Mouse (Mus musculus) cerebellum, postnatal 25 days (tissue): ENCODE measurements around the gene Bglap2.
A peak's percentile ranks its signal among the peaks of the same experiment; 100 is the strongest.

Experiments
- DNase-seq, 2 experiments: peaks; one replicate each; pipeline ENCODE4 v3.0.0; 2021; ENCODE audit warnings: mixed read lengths in 2 of 2

Bglap2 gene

DNA sequence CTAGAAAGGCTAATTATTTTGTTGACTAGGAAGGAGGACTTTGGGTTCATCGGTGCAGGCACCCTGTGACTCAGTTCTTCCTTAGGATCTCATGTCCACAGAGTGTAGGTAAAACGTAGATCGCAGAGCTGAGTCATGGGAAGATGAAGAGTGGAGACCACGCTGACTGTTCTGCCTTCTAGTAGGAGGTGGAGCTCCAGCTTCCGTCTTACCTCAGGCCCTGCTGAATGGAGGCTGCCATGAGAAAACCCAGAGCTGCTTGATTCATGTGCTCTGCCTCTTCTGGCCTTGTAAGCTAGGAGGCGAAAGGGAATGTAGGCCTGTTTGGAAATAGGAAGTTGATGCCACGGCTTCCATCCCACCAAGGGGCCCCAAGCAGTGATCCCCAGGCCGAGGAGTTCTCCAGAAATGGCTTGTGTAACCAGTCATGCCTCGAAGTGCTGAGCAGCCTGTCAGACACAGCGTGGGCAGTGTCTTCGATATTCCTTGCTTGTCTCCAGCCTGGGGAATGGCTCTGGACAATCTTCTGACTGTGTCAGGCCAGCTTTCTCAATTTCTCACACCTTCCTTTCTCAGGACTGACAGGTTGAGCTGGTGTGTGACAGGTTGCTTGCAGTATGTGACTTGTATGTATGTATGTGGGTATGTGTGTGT is 41.0 kb downstream of the Bglap2 start:
- DNase-seq: peak in 1 of 2 experiments; percentile 20

DNA sequence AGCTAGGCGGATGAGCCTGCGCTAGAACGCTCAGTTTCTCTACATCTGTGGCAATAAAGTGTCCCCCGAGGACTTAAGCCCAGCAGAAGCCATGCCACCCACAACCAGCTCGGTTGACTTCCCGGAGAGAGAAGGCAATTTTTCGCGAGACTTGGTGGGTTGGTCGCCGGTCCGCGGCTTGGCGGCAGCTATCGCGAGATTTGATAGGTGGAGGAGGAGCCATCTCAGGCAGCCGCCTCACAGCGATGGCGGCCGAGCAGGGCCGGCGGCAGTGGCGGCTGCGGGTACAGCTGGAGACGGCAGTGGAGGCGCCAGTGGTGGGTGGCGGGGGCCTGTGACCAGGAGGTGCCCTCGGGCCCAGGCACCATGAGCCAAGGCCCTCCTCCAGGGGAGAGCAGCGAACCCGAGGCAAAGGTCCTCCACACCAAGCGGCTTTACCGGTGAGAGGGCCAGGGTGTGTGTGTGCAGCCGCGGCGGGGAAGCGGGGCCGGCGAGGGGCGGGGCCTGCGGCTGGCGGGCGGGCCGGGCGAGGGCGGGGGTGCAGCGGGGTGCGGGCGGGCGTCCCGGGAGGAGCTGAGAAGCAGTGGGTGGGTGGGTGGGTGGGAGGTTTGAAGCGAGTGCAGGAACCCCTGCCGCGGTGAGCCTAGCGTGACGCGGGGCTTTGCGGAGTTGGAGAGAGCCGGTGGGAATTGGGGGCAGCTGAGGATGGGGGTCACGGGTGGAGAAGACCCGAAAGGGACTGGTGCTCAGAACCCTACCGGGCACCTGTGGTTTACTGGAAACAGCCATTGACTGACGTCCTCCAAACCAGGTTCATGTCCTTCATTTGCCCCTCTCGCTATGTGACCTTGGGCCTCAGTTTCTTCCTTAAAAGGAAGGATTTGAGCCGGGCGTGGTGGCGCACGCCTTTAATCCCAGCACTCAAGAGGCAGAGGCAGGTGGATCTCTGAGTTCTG is 42.2 kb downstream of the Bglap2 start, which contains the start of the genes Tmem79 and Smg5:
Tmem79 (minus strand) TSS at position 91 of the 956 bp plus-strand sequence.
Smg5 (plus strand) TSS at position 203 of the 956 bp plus-strand sequence.
- DNase-seq: peak; percentile 97 to 98

DNA sequence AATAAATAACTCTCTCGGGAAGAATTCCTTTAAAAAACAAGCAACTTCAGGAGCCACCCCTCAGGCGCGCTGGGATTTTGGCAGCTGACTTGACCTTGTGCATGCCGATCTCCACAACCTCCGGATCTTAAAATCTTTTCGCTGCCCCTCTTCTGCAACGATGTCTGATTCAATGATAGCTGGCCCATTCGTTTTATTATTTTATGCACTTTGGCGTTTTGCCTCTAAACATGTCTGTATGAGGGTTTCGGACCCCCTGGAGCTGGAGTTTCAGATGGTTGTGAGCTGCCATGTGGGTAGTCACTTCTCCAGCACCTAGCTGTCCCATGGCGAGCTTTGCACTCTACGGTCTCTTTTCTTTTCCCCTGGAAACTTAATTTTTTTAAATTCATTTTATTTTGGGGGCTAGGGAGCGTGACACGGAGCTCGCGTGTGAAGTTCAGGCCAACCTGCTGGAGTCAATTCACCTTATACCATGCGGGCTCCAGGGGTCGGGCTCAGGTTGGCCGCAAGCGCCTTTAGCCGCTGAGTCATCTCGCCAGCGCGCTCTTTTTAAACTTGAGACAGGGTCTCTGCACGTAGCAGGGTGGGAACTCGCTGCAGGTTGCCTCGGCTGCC is 43.0 kb downstream of the Bglap2 start:
- DNase-seq: no peak

DNA sequence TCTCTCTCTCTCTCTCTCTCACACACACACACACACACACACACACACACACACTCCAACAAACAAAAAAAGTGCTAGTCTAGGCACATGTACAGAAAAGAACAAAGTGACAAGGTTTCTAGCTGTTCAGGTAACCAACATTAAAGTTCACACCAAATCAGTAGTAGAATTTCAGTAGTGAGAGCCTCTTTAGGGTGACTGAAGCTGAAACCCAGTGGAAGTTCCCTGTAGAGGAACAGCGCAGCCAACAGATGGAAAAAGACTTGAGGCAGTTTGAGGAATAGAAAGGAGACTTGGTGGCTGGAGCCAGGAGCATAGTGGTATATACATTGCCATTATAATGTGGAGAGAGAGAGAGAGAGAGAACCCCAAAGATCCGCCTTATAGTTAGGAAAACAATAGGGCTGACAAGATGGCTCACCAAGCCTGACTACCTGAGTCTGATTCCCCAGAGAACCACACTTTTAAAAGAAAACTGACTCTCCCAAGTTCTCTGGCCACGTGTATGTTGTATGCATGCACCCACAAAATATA is 43.5 kb downstream of the Bglap2 start:
- DNase-seq: no peak

DNA sequence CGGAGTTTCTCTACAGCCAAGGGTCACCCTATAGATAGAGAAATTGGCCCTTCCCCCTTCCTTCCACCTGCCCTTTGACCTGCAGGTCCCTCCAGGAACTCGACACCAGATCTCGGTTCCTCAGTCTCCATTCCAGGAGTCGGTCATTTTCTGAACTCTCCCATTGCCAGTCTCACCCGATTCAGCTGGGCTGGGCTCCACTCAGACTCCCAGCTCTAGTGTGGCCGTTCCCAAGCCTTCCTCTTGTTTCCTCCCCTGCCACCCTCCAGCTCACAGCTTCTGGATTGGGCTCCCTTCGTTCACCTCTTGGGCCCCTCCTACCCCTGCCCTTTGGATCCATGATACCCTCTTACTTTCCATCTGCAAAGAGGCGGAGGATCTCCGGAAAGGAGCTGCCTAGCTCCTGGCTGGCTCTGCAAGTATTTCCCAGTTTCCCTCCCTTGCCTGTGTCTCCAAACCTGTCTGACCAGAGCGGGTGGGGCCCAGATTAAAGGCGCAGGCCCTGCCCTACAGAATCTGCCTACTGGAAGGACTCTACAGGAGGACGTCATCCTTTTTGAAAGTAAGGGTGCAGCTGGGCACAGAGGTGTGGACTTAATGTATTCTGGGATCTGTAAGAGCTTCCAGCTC is 44.4 kb downstream of the Bglap2 start:
- no peak for DNase-seq

DNA sequence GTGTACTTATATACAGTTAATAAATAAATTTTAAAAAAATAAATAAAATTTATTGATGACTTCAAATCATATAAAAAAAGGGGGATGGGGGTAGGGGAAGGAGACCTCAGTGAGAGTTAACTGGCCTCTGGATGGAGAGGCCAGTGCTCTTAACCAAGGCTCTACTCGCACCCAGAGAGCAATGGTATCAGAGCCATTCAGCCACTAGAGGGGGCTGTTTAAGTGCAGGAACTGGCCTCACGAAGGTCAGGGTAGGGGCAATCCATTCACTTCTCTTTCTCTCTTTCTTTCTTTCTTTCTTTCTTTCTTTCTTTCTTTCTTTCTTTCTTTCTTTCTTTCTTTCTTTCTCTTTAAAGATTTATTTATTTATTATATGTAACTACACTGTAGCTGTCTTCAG is 47.2 kb downstream of the Bglap2 start:
- DNase-seq: peak in 1 of 2 experiments; percentile 68

DNA sequence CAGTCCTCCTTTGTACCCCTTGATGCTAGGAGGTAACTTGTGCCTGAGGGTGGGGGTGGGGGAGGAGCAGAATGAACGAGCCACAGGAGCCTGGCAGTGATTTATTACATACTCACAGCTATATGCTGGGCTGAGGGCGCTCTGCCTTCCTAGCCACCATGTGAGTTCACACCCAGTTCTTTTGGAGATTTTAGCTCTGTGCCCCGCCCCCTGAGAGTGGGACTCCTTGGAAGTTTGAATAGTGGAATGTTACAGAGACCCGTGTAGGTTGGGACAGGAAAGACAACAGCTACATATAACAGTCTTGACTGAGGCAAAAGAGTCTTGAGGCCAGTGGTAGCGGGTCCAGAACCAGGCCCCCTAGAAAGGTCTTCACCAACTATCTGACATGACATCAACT is 49.5 kb downstream of the Bglap2 start:
- DNase-seq: no peak
